Mouse (Mus musculus) mature B cell (primary cell): Measurements from ENCODE around the gene Leo1.
"Not testable (repeated sequence)": the region's sequence is repeated elsewhere in the genome, so short reads cannot be mapped to it uniquely, and the experiment has no call there.

ENCODE experiments used
- in situ Hi-C: fragments of 300-500 bp; cut with MboI; formaldehyde crosslinking; loops from 2 replicates; pipeline ENCODE4 v1.14.3; 2019

Leo1 gene

GRCm38 (mm10) chr9:75468297-75468696, 27.0 kb downstream of the Leo1 start:
- in situ Hi-C loops = no loop called here

- in situ Hi-C loops = no loop called here
Observed at GRCm38 (mm10) chr9:75477212-75477611, 35.9 kb downstream of the Leo1 start.

- in situ Hi-C loops = no loop called here
Observed at GRCm38 (mm10) chr9:75479106-75479725, 37.9 kb downstream of the Leo1 start.

GRCm38 (mm10) chr9:75480536-75481075, 39.3 kb downstream of the Leo1 start:
- in situ Hi-C loops = no loop called here

- in situ Hi-C loops = no loop called here
Observed at GRCm38 (mm10) chr9:75485231-75485630, 43.9 kb downstream of the Leo1 start.

GRCm38 (mm10) chr9:75488255-75488654, 46.9 kb downstream of the Leo1 start:
- in situ Hi-C loops = not testable (repeated sequence)

- in situ Hi-C loops = no loop called here
Observed at GRCm38 (mm10) chr9:75494407-75495005, 53.2 kb downstream of the Leo1 start.

- in situ Hi-C loops = no loop called here
Observed at GRCm38 (mm10) chr9:75495945-75496344, 54.6 kb downstream of the Leo1 start.

- in situ Hi-C loops = no loop called here
Observed at GRCm38 (mm10) chr9:75498571-75498970, 57.2 kb downstream of the Leo1 start.

GRCm38 (mm10) chr9:75504311-75504710, 63.0 kb downstream of the Leo1 start:
- in situ Hi-C loops = no loop called here

GRCm38 (mm10) chr9:75511236-75511939, 70.1 kb downstream of the Leo1 start:
- in situ Hi-C loops = no loop called here

GRCm38 (mm10) chr9:75515464-75516113, 74.3 kb downstream of the Leo1 start:
- in situ Hi-C loops = no loop called here
